Mouse (Mus musculus) cortical plate, adult 2 months (tissue): ENCODE results near the gene Upk3bl. TPM values are rescaled to one million over a fixed set of nuclear protein-coding genes. Genes with fewer than 3 reads are reported as not detected.

Source experiments
- H3K27ac ChIP-seq: fragments of 200-500 bp; 2 replicates; pipeline ENCODE4 v1.5.1; 2012; ENCODE audit warnings: low read length, control low read depth, inconsistent platforms; ENCODE audit not compliant: insufficient read depth
- H3K4me1 ChIP-seq: fragments of 200-500 bp; 2 replicates; pipeline ENCODE4 v1.6.1; 2011; ENCODE audit warnings: low read length; ENCODE audit not compliant: control insufficient read depth, insufficient read depth
- H3K4me3 ChIP-seq: fragments of 200-500 bp; 2 replicates; pipeline ENCODE4 v1.5.1; 2011; ENCODE audit warnings: mild to moderate bottlenecking, low read length, control low read depth; ENCODE audit not compliant: insufficient read depth
- CTCF ChIP-seq: fragments of 200-500 bp; IDR thresholded peaks from 2 replicates; pipeline ENCODE4 v1.5.1; 2011; ENCODE audit warnings: mild to moderate bottlenecking, control low read depth, low read length; ENCODE audit not compliant: insufficient read depth; ENCODE audit errors: extremely low read depth
- POLR2A ChIP-seq: fragments of 200-500 bp; IDR thresholded peaks from 2 replicates; pipeline ENCODE4 v1.6.1; 2011; ENCODE audit warnings: mild to moderate bottlenecking, low read length, control low read depth; ENCODE audit not compliant: insufficient read depth; ENCODE audit errors: extremely low read depth
- polyA plus RNA-seq: library from polyadenylated mRNA; depleted of rRNA; stranded (reverse); fragments of >200 nt; gene quantifications from 2 replicates; pipeline ENCODE4 v1.2.3, GENCODE M21; 2012; rRNA removed

Gene Upk3bl
- 0.45 and 0.61 TPM in 2 replicates for polyA plus RNA-seq

- TF ChIP-seq POLR2A (no peak), CTCF (no peak)
- Histone ChIP-seq H3K4me1 (no peaks in the 10 kb centered on the region), H3K27ac (no peak within 1 kb of the TSS), H3K4me3 (no peak within 1 kb of the TSS)
These were observed at the start of gene Upk3bl for GRCm38 (mm10) chr5:136054301-136055077. Upk3bl (plus strand) TSS chr5:136054492.

DNA sequence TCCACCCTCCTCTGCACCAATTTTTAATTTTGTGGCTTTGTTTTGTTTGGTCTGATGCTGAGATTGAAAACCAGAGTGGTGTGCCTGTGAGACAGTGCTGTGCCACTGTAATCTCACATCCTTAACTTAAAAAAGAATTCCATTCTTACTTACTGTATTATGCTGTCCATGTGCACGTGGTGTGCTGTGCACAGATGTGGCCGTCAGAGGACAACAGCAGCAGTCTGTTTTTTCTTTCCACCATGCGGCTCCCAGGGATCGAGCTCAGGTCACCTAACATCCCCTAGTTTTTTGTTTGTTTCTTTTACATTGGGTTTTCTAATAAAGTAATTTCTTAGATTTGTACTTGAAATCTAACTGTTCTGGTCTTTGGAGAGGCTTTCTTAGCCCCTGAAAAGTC lies 49.8 kb upstream of the Upk3bl start:
- H3K27ac ChIP-seq: no peak overlapping the region
- H3K4me3 ChIP-seq: no peak overlapping the region
- TF ChIP-seq POLR2A (no peak), CTCF (no peak)
- H3K4me1 ChIP-seq: peaks cover 1% of the 10 kb centered on the region; the same call in 1 of the 2 replicates

- no peak overlapping the region for H3K4me3 ChIP-seq
These were observed 46.5 kb upstream of the Upk3bl start for GRCm38 (mm10) chr5:136007745-136008144.

DNA sequence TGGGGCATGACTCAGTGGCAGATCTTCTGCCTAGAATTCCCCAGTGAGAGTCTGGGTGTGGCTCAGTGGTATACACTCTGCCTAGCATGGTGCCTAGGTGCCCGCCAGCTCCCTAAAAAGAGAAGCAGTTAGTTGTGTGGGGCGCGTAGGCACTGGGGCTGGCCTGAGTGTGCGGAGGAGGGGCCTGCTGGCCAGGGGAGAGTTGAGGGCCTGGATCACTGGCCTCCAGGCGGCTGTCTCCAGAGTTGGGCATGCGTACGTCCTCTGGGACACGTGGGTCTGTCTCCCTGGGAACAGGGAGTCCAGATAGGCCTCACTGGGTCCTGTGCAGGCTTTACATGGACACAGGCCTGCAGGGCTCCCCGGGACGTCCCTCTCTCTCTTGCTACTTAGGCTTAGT lies 39.4 kb upstream of the Upk3bl start:
- Histone ChIP-seq H3K27ac (no peak overlapping the region), H3K4me1 (no peaks in the 10 kb centered on the region; the same call in 1 of the 2 replicates)
- TF ChIP-seq POLR2A: no peak
- TF ChIP-seq CTCF: no peak

More at GRCm38 (mm10) chr5:136007745-136008144, 46.5 kb upstream of the Upk3bl start:
- no peak overlapping the region for H3K27ac ChIP-seq
- no peaks in the 10 kb centered on the region for H3K4me1 ChIP-seq
- TF ChIP-seq POLR2A (no peak), CTCF (no peak)

GRCm38 (mm10) chr5:136015586-136015985 lies 38.7 kb upstream of the Upk3bl start:
- no peak overlapping the region for H3K27ac ChIP-seq
- H3K4me3 ChIP-seq: no peak overlapping the region
- no peaks in the 10 kb centered on the region; the same call in 1 of the 2 replicates for H3K4me1 ChIP-seq
- TF ChIP-seq POLR2A (no peak), CTCF (no peak)

More for the DNA sequence above, 39.4 kb upstream of the Upk3bl start:
- H3K4me3 ChIP-seq: no peak overlapping the region

- Histone ChIP-seq H3K4me1 (no peaks in the 10 kb centered on the region; the same call in 1 of the 2 replicates), H3K4me3 (no peak overlapping the region), H3K27ac (no peak overlapping the region)
- TF ChIP-seq CTCF (no peak), POLR2A (no peak)
These were observed 38.0 kb upstream of the Upk3bl start for GRCm38 (mm10) chr5:136016014-136016876.

- TF ChIP-seq POLR2A: no peak
- no peak for TF ChIP-seq CTCF
- Histone ChIP-seq H3K27ac (no peak overlapping the region), H3K4me3 (no peak overlapping the region), H3K4me1 (no peaks in the 10 kb centered on the region; the same call in 1 of the 2 replicates)
These were observed 37.0 kb upstream of the Upk3bl start for GRCm38 (mm10) chr5:136017262-136017661.

GRCm38 (mm10) chr5:136018726-136019125 lies 35.6 kb upstream of the Upk3bl start:
- no peak overlapping the region for H3K27ac ChIP-seq
- TF ChIP-seq POLR2A: no peak
- no peak for TF ChIP-seq CTCF
- H3K4me3 ChIP-seq: no peak overlapping the region
- no peaks in the 10 kb centered on the region; the same call in 1 of the 2 replicates for H3K4me1 ChIP-seq

GRCm38 (mm10) chr5:136019907-136020306 lies 34.4 kb upstream of the Upk3bl start:
- TF ChIP-seq CTCF (no peak), POLR2A (no peak)
- H3K4me1 ChIP-seq: no peaks in the 10 kb centered on the region; the same call in 1 of the 2 replicates
- no peak overlapping the region for H3K4me3 ChIP-seq
- no peak overlapping the region for H3K27ac ChIP-seq

- TF ChIP-seq CTCF: no peak
- Histone ChIP-seq H3K4me1 (no peaks in the 10 kb centered on the region), H3K27ac (no peak overlapping the region), H3K4me3 (no peak overlapping the region)
These were observed 28.6 kb upstream of the Upk3bl start for GRCm38 (mm10) chr5:136025712-136026111.
